Mouse (Mus musculus): ENCODE results near the gene Olfr308.

The Olfr308 gene

DNA sequence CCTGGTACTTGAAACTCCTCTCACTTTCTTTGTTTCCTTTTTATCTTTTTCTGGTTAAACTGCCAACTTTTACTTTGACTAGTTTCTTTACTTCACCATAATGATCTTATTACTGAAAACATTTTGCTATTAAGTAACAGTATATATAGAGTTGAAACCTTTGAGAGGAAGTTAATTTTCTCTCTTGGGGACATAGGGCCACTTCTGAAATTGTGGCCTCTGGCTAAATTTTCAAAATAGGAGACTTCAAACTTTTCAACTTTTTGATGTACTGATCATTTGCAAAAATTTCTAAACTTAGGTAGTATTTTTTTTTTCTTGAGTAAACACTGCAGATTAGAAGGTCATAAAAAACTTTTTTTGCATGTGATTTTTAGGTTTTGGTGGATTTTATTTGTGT is at the start of gene Olfr308:
Gene Olfr308 (minus strand): TSS at position 101 of the 400 bp plus-strand sequence.
- in situ Hi-C loops (cut with MboI, MseI), result no loop called here

DNA sequence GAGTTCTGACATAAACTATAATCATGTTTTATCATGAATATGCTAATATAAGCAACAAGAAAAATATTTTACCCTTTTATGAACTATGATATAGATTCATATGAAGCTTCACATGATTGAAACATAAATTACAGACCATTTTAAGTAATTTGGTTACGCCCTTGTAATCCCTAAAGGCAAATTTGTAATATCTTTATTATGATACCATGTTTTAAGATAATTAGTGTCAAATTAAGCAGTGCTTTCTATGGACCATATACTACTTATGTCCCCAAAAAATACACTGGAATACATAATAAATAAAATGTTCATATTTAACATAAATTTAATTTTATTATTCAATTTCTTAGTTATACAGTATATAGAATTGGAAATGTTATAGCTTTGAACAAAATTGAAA is 41.4 kb upstream of the Olfr308 start, which contains the start of gene Olfr305:
Gene Olfr305 (minus strand): TSS at position 101 of the 400 bp plus-strand sequence.
- in situ Hi-C loops (cut with MboI, MseI), result no loop called here

DNA sequence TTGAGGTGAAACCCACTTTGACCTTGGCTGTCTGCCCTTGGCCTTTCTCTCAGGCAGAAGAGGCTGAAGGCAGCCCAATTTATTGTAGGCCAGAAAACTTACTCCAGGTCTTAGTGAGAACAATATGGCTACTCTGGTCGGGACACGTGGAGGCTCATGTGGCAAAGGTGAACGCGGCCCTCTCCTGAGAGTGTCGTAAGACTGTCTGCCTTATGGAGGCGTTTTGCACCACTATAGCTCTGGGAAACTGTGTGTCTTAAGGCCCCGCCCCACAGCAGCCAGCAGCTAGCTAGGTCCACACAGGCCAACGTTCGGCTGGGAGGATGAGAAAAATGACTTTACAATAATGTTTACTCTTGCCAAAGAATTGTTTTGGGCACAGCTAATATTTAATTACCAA is 20.9 kb upstream of the Olfr308 start:
- in situ Hi-C loops (cut with MboI, MseI), result loop anchor here (10.0 kb wide), 1 partner anchor 659 kb away; no protein-coding TSS in a partner anchor

DNA sequence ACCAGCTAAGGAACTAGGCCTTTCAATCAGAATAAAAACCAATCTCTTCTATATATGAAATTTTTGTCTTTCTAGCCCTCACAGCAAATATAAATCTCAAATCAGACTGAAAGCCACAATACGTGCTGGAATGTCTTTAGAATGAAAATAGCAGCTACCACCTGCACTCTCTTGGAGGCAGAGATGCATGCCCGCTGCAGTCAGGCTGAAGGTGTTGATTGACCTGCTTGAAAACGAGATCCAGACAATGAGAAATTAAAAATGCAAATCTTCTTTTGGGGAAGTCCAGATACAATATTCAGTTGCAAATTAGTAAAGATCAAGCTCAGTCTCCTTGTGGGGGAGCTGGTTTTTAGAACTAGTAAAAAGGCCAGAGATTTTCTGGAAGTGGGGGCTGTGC is 18.8 kb upstream of the Olfr308 start:
- in situ Hi-C loops (cut with MboI, MseI), result loop anchor here (10.0 kb wide), 1 partner anchor 661 kb away; no protein-coding TSS in a partner anchor

DNA sequence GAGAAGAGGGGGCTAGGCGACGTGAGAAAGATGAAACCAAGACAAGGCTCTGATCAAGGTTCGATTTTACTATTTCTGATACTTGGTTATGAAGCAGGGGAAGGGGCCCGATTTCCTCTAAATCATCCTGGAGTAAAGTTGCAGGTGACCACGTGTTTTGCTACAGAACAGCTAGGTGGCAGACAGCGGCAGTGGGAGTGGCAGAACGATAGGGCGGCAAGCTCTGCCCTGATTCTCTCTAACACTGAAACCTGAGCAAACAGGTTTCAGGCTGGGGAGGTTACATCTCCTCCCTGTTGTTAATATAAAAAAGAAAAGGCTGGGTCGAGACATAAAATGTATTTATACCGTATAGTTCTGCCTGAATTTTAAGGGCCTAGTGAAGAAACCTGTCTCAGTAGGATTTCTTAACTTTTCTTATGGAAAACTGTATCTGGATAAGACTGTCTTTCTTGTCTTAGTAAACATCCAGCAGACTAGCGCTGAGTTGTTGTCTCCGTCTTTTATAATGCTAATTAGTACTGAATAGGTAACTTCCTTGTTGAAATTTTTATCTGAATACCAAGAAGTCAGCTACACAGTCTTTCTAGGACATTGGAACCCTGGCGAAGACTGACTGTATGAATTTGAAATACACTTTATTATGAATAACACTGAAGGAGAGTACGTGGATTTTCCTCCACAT is 17.6 kb upstream of the Olfr308 start:
- in situ Hi-C loops (cut with MboI, MseI), result loop anchor here (10.0 kb wide), 1 partner anchor 662 kb away; no protein-coding TSS in a partner anchor

DNA sequence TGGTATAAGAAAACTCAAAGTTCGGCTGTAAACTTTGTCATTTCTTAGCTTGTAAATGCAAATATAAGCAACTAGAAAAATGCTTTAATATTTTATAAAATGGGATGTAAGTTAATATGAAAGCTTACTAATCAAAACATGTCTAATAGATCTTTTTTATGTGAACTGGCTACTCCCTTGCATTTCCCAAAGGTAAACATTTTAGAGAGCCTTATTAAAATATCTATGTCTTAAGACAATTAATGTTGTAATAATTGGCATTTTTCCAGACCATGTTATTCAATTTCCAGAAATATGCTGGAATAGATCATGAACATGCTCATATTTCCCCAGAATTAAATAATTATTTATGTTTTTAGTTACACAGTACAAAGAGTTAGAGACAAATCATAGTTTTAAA is 12.1 kb upstream of the Olfr308 start, which contains the start of gene Olfr307:
Gene Olfr307 (minus strand): TSS at position 101 of the 400 bp plus-strand sequence.
- in situ Hi-C loops (cut with MboI, MseI), result no loop called here

DNA sequence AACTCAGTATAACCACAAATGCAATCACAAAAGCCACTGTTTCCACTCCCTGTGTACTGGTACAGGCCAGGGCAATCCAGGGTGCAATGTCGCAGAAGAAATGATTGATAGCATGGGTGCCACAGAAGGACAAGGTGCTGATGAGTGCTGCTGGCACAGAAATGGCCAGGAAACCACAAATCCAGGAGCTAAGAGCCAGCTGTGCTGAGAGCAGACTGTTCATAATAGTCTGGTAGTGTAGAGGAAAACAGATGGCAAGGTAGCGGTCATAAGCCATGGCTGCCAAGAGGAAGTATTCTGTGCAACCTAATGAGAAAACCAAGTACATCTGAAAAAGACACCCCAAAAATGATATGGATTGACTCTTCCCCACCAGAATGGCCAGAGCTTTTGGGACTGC is 4.1 kb downstream of the Olfr308 start:
- in situ Hi-C loops (cut with MboI, MseI), result no loop called here

DNA sequence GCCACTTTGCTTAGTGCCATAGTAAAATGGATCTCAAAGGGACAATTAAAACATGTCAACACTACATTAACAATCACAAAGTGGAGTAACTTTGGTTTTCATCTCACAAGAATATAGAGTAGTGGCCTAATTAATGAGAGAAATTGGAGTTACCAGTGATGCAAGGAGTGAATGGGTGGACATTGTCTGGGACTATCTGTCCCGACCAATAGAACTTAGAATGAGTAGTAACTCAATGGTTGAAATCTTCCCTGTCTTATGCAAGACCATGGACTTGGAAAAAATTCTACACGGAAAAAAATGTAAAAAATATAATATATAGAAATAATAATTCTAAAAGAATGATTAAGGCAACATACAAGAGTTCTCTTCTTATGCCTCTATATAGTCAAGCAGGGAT is 11.8 kb downstream of the Olfr308 start, which contains the start of gene Olfr309:
Gene Olfr309 (minus strand): TSS at position 101 of the 400 bp plus-strand sequence.
- in situ Hi-C loops (cut with MboI, MseI), result no loop called here

DNA sequence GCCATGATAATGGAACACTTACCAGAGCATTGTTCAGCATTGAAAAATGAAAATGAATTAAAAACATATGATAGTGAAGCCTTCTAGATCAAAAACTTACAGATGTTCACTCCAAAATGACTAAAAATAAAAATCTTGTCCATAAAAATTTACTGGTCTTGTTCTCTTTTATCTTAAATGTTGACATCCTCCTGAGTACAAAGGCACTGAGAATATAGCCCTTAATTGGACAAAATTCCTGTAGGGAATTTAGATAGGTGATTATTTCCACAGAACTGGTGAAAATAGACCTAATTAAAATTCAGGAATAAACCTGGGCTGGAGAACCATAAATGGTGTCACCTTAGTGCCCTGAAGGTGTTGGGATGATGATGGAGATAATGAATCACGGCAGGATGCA is 48.4 kb downstream of the Olfr308 start, which contains the start of gene Olfr310:
Gene Olfr310 (minus strand): TSS at position 101 of the 400 bp plus-strand sequence.
- in situ Hi-C loops (cut with MboI, MseI), result no loop called here
